Mouse (Mus musculus) gastrocnemius, postnatal 10 days (tissue): ENCODE measurements around the gene 1810062G17Rik. TPM values are rescaled to one million over a fixed set of nuclear protein-coding genes. Genes with fewer than 3 reads are reported as not detected.
A peak's percentile ranks its signal among the peaks of the same experiment; 100 is the strongest.

Source experiments
- DNase-seq: peaks from one replicate; pipeline ENCODE4 v3.0.0; 2021; ENCODE audit warnings: mixed read lengths
- long read RNA-seq, 2 experiments: library from polyadenylated mRNA; stranded (forward); transcript quantifications; one replicate each; pipeline ENCODE4 v2.0.0; 2021
- total RNA-seq, 2 experiments: library from RNA; stranded (reverse); gene quantifications; 2 replicates each; pipeline ENCODE4 v1.2.3; 2021

1810062G17Rik gene
- 1 to 10 TPM in 1 of 2 experiments, under 1 TPM in 1; 0.59 to 1.1 TPM for total RNA-seq
- long read RNA-seq, experiment 1, partial matches to known transcripts: 0 of 1 reads
- long read RNA-seq, experiment 1, other reads (novel, unspliced or antisense): 1 of 1 reads
- long read RNA-seq, experiment 2: 0 reads

- DNase-seq: peak; percentile 97
Measured at GRCm38 (mm10) chr3:36475532-36476087, at the start of gene 1810062G17Rik, which contains the start of gene Anxa5. Gene 1810062G17Rik, plus strand, starts transcription at chr3:36475937. Gene Anxa5, minus strand, starts transcription at chr3:36475894.

GRCm38 (mm10) chr3:36427386-36427785 lies 48.4 kb upstream of the 1810062G17Rik start:
- no peak for DNase-seq

GRCm38 (mm10) chr3:36430360-36430759 lies 45.4 kb upstream of the 1810062G17Rik start:
- DNase-seq: no peak

GRCm38 (mm10) chr3:36440280-36440679 lies 35.5 kb upstream of the 1810062G17Rik start:
- DNase-seq: no peak

GRCm38 (mm10) chr3:36442426-36442825 lies 33.3 kb upstream of the 1810062G17Rik start:
- peak; percentile 36 for DNase-seq

- DNase-seq: no peak
Measured at GRCm38 (mm10) chr3:36446041-36446440, 29.7 kb upstream of the 1810062G17Rik start.

- no peak for DNase-seq
Measured at GRCm38 (mm10) chr3:36446506-36446905, 29.2 kb upstream of the 1810062G17Rik start.

GRCm38 (mm10) chr3:36446918-36447317 lies 28.8 kb upstream of the 1810062G17Rik start:
- DNase-seq: no peak

- DNase-seq: no peak
Measured at GRCm38 (mm10) chr3:36449292-36450165, 26.2 kb upstream of the 1810062G17Rik start.

GRCm38 (mm10) chr3:36452502-36452901 lies 23.2 kb upstream of the 1810062G17Rik start:
- DNase-seq: no peak

- peak; percentile 27 for DNase-seq
Measured at GRCm38 (mm10) chr3:36455124-36455523, 20.6 kb upstream of the 1810062G17Rik start.

- peak; percentile 20 for DNase-seq
Measured at GRCm38 (mm10) chr3:36455566-36455965, 20.2 kb upstream of the 1810062G17Rik start.

- DNase-seq: no peak
Measured at GRCm38 (mm10) chr3:36460717-36461116, 15.0 kb upstream of the 1810062G17Rik start.

- no peak for DNase-seq
Measured at GRCm38 (mm10) chr3:36461819-36462218, 13.9 kb upstream of the 1810062G17Rik start.

- DNase-seq: no peak
Measured at GRCm38 (mm10) chr3:36462348-36462747, 13.4 kb upstream of the 1810062G17Rik start.

GRCm38 (mm10) chr3:36465538-36465937 lies 10.2 kb upstream of the 1810062G17Rik start:
- DNase-seq: no peak

- no peak for DNase-seq
Measured at GRCm38 (mm10) chr3:36467632-36468031, 8.1 kb upstream of the 1810062G17Rik start.

- DNase-seq: no peak
Measured at GRCm38 (mm10) chr3:36468871-36469270, 6.9 kb upstream of the 1810062G17Rik start.

- no peak for DNase-seq
Measured at GRCm38 (mm10) chr3:36471856-36472255, 3.9 kb upstream of the 1810062G17Rik start.

- DNase-seq: no peak
Measured at GRCm38 (mm10) chr3:36473222-36473621, 2.5 kb upstream of the 1810062G17Rik start.

GRCm38 (mm10) chr3:36474421-36474820 lies 1.3 kb upstream of the 1810062G17Rik start:
- DNase-seq: no peak

GRCm38 (mm10) chr3:36474938-36475483 lies 726 bp upstream of the 1810062G17Rik start:
- peak; percentile 42 for DNase-seq
